Mouse (Mus musculus): ENCODE data around the gene Chd4.

GRCm38 (mm10) chr6:125145001-125145400, 49.2 kb downstream of the Chd4 start, which contains the start of gene Iffo1:
- TF ChIP-seq CTCF (IDR thresholded peaks at IDR 0.05; ENCODE audit: low read depth, low read length): no peak
- 0 out of 2 replicates have a peak, but pooled peaks have one; percentile 10 for TF ChIP-seq POLR2A (IDR thresholded peaks at IDR 0.05; ENCODE audit: borderline replicate concordance, low read depth, low read length)

All from bone marrow macrophage, adult 2 months (primary cell).